Mouse (Mus musculus): ENCODE measurements around the gene Slc24a3.

The Slc24a3 gene

DNA sequence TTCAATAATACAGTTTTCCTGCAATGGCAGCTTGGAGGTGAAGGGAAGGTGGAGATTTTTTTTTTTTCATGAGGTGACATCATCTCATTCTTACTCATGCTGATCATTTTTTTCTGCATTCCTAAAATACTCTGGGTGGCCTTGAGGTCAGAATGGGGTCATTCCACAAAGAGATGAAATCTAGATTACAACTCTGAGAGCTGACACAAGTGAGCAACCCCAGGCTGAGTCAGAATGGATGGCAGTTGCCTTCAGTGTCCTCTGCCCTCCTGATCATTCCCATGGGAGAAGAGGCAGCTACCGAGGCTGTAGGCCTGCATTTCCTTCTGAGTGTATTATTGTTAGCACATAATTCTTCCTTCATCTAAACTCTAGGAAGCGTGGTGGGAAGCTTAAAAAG is 116.2 kb downstream of the Slc24a3 start:
- peak; percentile 2 for DNase-seq (ENCODE audit: extremely low spot score)

DNA sequence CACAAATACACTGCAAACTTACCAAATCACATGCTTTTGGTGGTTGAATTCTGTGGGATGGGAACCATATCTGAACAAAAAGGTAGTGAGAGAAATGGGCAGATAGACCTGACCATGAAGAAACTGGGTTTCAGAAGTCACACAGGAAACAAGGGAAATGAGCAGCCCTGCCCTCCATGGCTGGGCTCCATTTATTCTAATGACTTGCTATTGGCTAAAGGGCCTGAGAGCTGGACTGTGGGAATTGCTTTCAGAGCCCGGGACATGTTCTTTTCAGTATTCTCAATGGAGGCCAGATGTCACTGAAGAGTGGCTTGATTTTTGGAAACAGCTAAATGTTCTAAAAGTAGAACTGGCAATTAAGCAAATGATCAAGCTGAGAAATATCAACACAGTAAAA is 120.9 kb downstream of the Slc24a3 start:
- no peak for DNase-seq (ENCODE audit: extremely low spot score)

DNA sequence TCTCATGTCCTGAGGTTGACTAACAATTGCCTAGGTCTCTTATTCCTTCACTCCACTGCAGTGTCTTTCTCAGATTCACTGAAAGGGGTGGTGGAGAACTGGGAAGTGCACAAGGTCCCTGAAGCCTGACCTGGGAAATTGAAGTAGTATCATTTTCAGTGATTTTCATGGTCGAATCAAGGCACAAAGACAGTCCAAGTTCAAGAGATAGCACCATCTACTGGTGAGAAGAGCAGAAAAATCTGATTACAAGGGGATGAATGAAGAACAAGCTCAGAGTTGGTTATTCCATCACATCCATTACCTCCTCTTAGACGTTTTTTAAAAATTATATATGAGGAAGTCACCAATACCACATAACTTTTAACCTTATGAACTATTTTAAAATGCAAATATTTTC is 123.9 kb downstream of the Slc24a3 start:
- DNase-seq (ENCODE audit: extremely low spot score): no peak

DNA sequence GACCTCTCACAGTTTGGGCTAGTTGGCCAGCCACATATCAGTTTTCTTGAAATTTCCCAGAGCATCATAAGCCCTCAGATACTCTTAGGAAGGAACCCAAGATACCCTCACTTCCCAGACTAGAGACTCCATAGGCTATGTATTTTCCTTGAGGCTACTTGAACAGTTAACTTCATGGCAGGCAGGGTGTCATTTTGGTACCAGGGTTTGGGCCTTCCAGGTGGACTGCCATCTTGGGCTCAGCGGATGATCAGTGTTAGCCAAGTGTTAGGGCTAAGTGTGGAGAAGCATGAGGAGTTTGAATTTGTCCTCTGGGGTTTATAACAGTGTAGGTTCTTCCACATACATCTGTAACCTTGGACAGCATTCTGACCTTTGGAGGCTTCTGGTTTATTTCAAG is 124.6 kb downstream of the Slc24a3 start:
- DNase-seq (ENCODE audit: extremely low spot score): no peak

DNA sequence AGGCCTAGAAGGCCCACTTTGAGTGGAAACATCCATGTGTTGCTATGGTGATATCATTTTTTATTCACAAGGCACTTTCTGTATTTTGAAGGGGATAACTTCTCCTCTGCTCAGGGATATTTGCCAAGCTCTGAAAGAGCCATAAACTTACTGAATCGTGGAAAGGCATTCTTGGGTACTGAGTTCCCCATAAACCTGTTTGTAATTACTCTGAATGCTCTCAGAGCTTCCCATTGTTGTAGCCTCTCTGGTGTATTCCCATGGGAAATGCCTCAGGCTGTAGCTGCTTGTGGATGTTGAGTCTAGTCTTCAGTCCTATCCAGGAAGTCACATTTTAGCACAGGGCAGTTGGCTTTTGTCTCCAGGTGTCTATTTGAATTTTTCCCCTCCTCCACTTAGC is 125.3 kb downstream of the Slc24a3 start:
- DNase-seq (ENCODE audit: extremely low spot score): no peak

DNA sequence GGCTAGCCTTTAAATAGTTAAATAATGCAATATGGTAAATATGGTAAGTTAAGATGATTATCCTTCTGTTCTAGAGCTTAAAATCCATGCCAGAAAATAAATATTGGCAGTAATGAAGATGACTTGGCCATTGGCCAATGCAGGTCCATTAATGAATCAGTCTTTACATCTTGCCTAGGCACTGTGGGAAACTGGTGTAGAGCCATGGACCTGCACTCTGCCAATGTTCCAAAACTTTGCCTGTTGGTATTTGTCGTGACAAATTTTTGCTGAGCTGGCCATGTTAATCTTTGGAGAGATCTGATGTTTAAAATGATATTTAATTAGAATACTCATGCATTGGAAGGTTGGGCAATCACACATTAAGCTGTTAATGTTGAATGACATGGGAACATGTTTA is 129.4 kb downstream of the Slc24a3 start:
- DNase-seq (ENCODE audit: extremely low spot score): no peak

DNA sequence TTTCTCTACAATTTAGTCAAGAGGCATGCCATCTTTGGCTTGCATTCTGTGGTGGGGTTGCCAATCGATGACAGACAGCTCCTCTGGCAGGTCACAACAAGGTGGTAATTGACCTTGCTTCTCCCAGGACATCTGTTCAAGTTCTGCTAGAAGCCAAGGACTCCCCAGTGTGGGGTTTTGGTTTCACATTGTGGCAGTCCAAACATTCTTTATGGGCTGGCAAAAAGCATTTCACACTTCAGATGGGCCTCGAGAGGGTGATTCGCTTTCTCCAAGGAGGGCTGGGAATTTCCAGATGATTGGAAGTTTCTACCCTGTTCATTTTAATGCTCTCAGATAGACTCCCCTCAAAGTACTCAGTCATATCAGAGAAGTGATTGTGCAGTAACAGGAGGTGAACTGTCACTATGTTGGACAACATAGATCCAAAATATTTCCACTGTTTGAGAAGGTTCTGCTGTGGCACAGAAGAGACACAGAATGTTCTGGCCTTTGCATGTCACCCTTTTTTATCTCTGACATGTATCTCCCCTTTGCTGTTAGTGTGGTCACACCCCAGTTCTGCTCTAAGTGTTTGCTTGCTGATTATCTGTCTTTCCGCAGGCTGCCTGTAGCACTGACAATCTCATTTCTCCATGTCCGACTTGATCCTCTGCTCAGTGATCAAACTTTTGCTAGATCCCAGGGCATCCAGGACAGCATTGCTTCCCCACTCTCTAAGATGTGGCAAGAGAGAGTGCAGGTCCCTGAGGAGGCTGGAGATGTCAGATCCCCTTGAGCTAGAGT is 132.6 kb downstream of the Slc24a3 start:
- DNase-seq (ENCODE audit: extremely low spot score): no peak

DNA sequence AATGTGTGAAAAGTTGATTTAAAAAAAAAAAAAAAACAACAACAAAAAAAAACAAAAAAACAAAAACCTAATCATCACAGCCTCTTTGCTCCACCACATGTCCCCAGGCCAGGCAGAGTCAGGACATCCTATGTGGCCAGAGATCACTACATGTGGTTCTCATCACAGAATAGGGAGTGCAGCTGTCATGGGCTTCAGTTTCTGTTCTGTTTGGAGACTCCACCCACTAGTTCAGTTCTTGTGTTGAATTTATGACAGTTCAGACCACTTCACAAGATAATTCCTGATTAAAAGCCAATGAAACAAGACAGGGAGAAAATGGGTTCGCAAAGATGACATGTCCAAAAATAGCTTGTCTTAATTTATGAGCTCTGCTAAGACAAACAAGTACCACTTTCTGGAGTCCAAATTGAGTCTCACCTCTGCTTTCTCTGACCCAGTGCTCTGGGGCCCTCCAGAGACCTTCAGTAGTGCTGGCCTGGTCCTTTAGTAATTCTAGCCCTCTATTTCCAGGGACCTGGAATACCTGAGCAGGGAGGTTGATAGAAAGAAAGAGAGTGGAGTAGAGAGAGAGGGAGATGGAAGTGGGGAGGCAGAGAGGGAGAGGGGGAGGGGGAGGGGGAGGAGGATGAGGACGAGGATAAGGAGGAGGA is 139.8 kb downstream of the Slc24a3 start:
- no peak for DNase-seq (ENCODE audit: extremely low spot score)

DNA sequence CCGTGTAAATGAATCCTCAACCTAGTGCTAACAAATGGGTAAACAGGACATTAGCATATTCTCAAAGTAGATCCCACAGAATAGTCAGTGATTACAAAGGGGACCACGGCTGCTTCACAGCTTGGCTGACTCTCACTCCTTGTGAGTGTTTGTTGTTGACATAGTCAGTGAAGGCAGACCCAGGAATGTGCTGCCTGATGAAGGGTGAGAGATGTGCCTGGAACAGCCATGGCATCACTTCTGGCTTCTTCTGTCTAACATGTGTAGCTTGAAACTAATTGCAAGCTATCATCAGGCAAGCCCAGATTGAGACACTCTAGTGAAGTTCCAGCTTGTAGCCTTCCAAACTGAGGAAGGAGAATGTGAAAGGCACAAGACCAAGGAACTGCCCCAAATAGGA is 151.4 kb downstream of the Slc24a3 start:
- no peak for DNase-seq (ENCODE audit: extremely low spot score)

DNA sequence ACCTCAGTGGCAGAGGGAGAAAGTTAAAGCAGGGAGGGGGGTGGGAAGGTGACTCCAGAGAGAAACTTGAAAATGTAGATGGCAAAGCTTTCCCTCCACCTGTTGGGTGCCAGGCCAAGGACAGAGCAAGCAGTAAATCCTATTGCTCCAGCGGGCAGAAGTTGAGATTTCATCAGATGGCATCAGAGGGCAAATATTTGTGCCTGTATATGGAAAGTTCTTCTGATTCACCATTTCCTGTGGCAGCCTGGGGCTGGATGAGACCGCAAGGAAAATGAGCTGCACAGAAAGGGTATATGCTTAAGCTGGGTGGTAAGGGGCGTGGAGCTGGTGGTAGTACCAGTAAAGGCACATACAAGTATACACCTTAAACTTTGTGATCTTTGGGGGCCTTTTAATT is 153.7 kb downstream of the Slc24a3 start:
- no peak for DNase-seq (ENCODE audit: extremely low spot score)

DNA sequence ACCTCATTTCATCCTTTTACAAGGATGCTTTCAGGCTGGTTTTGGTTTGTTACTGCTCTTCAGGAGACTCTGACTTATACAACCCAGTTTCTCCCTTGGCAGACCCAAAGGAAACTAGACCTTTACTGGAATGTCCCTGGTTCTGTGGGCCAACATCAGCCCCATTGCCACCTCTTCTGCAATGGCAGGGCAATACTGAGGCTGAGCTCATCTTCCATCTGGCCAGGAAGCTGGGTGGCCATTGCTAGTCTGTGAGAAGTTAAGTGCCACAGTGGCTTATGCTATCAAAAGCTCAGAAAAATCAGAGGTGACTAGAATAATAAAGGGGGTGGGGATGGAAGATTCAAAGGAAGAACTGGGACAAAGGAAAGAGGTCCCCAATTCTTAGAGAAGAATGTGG is 154.2 kb downstream of the Slc24a3 start:
- DNase-seq (ENCODE audit: extremely low spot score): no peak

DNA sequence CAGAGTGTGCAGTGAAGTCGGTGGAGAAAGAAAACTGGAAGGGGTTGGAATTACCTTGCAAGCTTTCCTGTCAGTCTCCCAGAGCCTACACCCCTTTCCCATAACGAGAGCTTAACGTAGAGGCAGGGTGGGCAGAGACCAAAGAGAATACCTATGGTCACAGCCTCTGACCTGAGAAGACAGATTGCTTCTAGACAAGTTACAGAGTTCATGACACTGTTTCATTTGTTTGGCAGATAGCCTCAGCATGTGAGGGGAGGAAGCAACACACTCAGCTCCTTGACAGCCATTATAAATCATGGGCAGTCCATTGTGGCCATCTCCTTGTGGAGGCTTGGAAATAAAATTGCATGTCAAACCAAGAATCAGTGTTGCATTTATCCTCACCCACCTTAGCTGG is 156.9 kb downstream of the Slc24a3 start:
- DNase-seq (ENCODE audit: extremely low spot score): peak; percentile 4

DNA sequence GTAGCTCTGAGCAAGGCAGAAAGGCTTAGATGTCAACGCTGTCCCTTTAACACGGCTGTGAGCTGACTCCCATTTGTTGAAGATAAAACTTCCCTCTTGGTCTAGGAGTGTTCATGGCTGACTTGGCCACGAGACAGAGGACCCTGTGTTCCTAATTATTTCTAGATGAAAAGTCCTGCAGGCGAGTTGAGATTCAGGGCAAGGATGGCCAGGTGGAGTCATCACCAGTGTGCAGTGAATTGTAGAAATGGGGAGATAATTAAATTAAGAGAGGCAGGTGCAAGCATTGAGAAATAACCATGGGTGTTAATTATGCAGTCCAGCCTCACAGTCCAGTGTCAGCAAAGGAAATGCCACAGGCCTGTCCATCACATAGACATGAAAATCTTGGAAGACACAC is 158.3 kb downstream of the Slc24a3 start:
- DNase-seq (ENCODE audit: extremely low spot score): no peak

DNA sequence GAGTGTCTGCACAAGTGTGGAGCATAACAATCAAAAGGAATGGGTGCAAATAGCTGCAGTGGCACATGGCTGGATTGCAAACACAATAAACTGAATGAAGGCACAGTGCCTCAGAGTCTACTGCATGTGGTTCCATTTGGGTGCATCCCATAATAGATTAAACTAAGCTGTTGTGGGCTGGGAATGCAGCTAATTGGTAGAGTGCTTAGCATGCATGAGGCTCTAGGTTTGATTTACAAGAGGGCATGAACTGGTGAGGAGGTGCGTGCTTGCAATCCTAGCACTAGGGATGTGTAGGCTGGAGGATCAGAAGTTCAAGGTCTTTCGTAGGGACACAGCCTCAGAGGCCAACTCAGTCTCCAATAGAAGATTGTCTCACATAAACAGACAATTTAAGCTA is 159.0 kb downstream of the Slc24a3 start:
- DNase-seq (ENCODE audit: extremely low spot score): no peak

DNA sequence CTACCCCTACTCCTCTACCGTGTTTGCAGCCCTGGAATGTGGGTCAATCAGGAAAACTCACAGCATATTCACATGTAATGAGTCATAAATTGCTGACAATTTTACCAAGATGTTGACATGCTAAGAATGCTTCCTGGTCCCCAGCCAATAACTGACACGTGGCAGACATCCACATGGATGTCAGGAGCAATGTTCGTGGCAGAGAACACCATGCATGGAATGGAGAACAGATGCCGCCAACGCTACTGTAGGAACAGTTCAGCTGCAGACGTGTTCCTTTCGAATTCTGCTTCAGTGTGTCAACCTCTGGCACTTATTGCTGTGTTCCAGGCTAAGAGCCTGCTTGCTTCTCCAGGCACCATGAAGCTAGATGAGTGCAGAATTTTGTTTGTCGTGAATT is 162.2 kb downstream of the Slc24a3 start:
- DNase-seq (ENCODE audit: extremely low spot score): no peak

DNA sequence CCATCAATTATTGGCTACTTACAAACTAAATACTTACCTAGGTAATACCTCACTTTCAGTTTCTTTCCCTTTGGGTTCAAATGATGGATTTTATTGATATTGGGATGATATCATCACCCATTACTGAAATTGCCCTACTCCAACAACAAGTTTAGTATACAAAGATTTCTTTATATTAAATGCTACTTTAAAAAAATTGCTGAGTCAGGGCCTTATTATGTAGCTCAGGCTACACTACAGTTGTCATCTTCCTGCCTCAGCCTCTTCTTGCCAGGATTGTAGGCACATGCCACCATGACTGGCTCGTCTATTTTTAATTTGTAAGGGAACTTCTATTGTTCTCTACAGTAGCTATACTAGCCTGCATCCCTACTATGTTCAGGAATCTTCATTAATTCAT is 164.0 kb downstream of the Slc24a3 start:
- no peak for DNase-seq (ENCODE audit: extremely low spot score)

DNA sequence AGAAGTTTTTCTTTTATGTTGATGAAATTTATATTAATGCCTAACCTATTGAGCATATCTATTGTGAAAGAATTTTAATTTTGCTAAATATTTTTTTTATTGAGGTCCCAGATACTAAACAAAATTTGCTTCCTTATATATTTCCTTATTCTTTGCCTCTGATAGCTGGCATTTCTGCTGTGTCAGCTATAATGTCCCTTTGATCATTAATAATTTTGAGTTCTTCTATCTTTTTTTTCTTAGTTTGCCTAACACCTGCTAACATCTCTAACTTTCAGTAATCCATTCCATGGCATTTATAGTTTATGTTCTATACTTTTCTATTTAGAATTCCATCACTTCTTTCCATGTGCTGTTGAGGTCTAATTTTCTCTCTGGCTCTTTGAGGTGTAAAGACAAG is 165.9 kb downstream of the Slc24a3 start:
- DNase-seq (ENCODE audit: extremely low spot score): no peak

DNA sequence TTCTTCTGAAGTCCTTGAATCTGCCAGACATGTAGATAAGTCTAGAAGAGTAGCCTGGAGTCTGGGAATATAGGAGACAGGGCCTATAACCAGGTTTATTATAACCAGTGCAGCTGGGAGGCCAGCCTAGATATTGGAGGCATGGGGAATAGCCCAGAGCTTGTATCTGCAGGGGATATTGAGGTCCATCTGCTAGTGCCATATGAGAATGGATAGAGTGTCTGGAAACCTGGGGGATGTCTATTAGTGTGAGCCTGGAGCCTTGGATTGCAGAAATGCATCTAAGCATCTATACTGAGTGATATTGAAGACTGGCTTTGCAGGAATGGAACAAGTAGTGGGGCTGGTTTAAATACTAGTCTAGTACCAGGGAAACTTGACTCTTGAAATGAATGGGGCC is 168.9 kb downstream of the Slc24a3 start:
- DNase-seq (ENCODE audit: extremely low spot score): no peak

DNA sequence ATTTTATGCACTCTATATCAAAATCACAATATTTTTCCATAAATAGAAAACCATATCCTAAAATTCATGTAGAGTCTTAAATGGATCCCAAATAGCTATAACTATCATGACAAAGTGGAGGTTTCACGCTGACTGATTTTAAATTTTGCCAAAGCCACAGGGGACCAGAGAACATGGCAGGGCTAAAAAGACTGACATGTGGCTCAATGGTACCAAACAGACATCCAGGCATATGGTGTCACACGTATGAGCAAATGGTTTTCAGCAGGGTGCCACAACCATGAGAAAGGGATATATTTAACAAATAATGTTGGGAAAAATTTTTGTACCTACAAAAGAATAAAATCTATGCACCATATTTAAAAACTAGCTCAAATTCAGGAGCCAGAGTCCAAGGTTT is 173.3 kb downstream of the Slc24a3 start:
- DNase-seq (ENCODE audit: extremely low spot score): no peak

DNA sequence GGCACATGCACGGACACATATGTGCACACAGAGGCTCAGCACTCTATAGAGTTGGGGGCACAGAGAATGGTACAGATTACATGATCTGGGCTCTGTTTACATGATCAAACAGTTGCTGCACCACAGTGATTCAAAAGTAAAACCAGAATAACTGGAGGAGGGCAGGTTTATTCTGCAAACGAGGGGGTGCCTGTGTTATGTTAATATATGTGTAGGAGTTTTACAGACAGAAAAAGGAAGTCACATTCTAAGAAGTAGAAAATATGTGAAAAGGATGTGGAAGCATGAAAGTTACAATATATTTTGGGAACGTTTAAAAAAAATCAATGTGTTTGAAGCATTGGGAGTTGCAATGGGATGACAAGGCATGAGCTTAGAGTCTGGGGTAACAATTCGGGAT is 175.4 kb downstream of the Slc24a3 start:
- DNase-seq (ENCODE audit: extremely low spot score): no peak

DNA sequence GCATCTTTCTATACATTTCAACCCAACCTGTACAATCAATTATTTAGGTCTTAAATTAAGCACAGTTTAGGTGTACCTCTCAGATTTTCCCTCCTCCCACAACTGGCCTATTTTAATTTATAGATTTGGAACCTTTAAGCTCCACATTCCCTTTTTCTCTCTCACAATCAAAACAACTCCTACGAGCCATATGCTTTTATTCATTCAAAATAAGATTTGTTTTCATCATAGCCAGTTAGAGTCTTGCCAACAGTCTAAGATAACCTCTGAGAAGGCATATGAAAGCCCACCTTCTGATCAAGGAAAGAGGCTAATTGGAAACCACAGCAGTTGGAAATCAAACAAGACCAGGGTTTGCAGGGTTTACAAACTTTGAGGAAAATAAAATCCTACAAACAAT is 177.0 kb downstream of the Slc24a3 start:
- DNase-seq (ENCODE audit: extremely low spot score): no peak

DNA sequence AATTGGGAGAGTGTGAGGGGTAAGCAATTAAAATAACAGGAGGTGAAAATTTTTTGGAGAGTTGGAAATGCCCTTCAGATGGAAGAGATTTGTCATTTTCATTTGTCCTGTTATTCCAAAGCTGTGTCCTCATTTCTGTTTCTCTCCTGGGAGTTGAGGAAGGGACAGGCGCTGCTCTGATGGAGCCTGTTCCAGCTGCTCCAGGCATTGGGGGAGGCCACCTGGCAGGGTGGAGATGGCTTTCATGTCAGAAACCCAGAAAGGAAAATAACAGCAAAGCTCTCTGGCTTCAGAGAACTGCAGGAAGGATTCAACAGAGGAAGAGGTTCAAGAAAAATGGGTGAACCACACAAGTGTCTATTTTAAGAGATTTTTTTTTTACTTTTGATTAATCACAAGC is 186.2 kb downstream of the Slc24a3 start:
- DNase-seq (ENCODE audit: extremely low spot score): no peak

DNA sequence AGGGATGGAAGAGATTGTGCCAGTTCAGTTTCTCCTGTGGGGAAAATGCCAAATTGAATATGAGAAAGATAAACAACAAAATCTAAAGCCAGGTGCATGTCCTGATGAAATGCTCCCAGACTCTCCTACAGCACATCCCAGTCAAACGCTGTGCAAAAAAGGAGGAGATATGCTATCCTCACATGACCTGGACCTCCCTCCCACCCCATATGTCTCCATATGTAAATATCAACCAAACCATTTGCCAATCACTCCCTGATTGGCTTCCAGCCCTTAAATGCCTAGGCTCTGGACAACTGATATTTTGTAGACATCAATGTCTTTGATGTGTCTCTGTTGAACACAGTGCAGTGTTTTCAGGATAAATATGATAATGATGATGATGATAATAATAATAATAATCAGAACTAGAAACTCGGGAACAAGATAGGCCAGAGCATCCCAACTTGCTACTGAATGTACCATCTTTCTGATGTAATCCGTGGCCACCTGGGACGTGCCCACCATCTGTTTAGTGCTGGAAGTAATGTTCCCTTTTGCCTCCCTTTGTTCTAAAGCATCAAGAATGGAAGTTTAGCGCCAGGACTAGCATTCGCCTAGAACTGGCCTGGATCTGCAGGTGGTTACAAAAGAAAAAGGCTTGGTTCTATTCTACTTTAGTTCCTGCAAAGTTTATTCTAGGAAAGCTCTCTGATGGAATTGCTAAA is 190.8 kb downstream of the Slc24a3 start:
- DNase-seq (ENCODE audit: extremely low spot score): no peak
